Mouse (Mus musculus): ENCODE data around the gene Inca1.

Inca1 gene

GRCm38 (mm10) chr11:70701221-70701955, 1.4 kb upstream of the Inca1 start:
- no peak for DNase-seq (ENCODE audit: low spot score)

- DNase-seq (ENCODE audit: low spot score): peak; percentile 57
These were observed 658 bp upstream of the Inca1 start for GRCm38 (mm10) chr11:70700613-70701012.

GRCm38 (mm10) chr11:70699051-70699450, 904 bp downstream of the Inca1 start:
- no peak for DNase-seq (ENCODE audit: low spot score)

GRCm38 (mm10) chr11:70697376-70697775, 2.6 kb downstream of the Inca1 start:
- no peak for DNase-seq (ENCODE audit: low spot score)

GRCm38 (mm10) chr11:70693504-70693903, 6.5 kb downstream of the Inca1 start:
- DNase-seq (ENCODE audit: low spot score): no peak

- DNase-seq (ENCODE audit: low spot score): no peak
These were observed 10.4 kb downstream of the Inca1 start for GRCm38 (mm10) chr11:70689578-70689977.

GRCm38 (mm10) chr11:70688372-70688771, 11.6 kb downstream of the Inca1 start:
- no peak for DNase-seq (ENCODE audit: low spot score)

- DNase-seq (ENCODE audit: low spot score): peak; percentile 53
These were observed 12.3 kb downstream of the Inca1 start, which contains the start of gene Camta2 for GRCm38 (mm10) chr11:70687601-70688199. Gene Camta2 (minus strand): TSS chr11:70688105.

GRCm38 (mm10) chr11:70686901-70687566, 12.9 kb downstream of the Inca1 start:
- peak; percentile 22 for DNase-seq (ENCODE audit: low spot score)

- DNase-seq (ENCODE audit: low spot score): no peak
These were observed 16.3 kb downstream of the Inca1 start for GRCm38 (mm10) chr11:70683640-70684039.

GRCm38 (mm10) chr11:70681897-70682581, 17.9 kb downstream of the Inca1 start:
- DNase-seq (ENCODE audit: low spot score): no peak

- no peak for DNase-seq (ENCODE audit: low spot score)
These were observed 18.8 kb downstream of the Inca1 start for GRCm38 (mm10) chr11:70681170-70681569.

- DNase-seq (ENCODE audit: low spot score): no peak
These were observed 20.1 kb downstream of the Inca1 start for GRCm38 (mm10) chr11:70679894-70680293.

- no peak for DNase-seq (ENCODE audit: low spot score)
These were observed 20.6 kb downstream of the Inca1 start for GRCm38 (mm10) chr11:70679361-70679760.

GRCm38 (mm10) chr11:70678576-70678975, 21.4 kb downstream of the Inca1 start:
- no peak for DNase-seq (ENCODE audit: low spot score)

- no peak for DNase-seq (ENCODE audit: low spot score)
These were observed 21.9 kb downstream of the Inca1 start for GRCm38 (mm10) chr11:70678092-70678491.

- no peak for DNase-seq (ENCODE audit: low spot score)
These were observed 25.5 kb downstream of the Inca1 start for GRCm38 (mm10) chr11:70674501-70674900.

- no peak for DNase-seq (ENCODE audit: low spot score)
These were observed 25.9 kb downstream of the Inca1 start for GRCm38 (mm10) chr11:70674014-70674413.

- DNase-seq (ENCODE audit: low spot score): no peak
These were observed 28.5 kb downstream of the Inca1 start for GRCm38 (mm10) chr11:70671333-70672047.

GRCm38 (mm10) chr11:70670483-70670882, 29.5 kb downstream of the Inca1 start:
- DNase-seq (ENCODE audit: low spot score): no peak

- DNase-seq (ENCODE audit: low spot score): peak; percentile 72
These were observed 30.2 kb downstream of the Inca1 start for GRCm38 (mm10) chr11:70669582-70670345.

Data from spleen, adult 12 weeks (tissue).